Comparison of ENCODE assay signal across 8 mouse cellular contexts in genomic region chr7:27330709-27331540, GRCm38 (mm10). TPM values are rescaled to one million over a fixed set of nuclear protein-coding genes. Genes with fewer than 3 reads are reported as not detected.
DNase-seq lines count a peak whose midpoint lies in the region; ATAC-seq and TF ChIP-seq lines count a peak whose summit lies in the region.

No protein-coding gene starts in this region.

- in situ Hi-C loops in ES-E14 (cut with MboI; ENCODE audit: low sequenced_read_pairs in 2 of 2, unreplicated experiment in 2 of 2): no loop called here

- peaks cover 14 to 24% of the 10 kb centered on the region in 2 experiments; a peak in 3 of 4 replicates for H3K4me1 ChIP-seq in ES-E14 (ENCODE audit: control insufficient read depth in 2 of 2, insufficient read depth in 2 of 2, low read length in 2 of 2, poor library complexity in 1 of 2)
- H3K4me1 ChIP-seq in forebrain, embryonic 12.5 days: peaks cover 55% of the 10 kb centered on the region
- H3K4me1 ChIP-seq in megakaryocyte, embryonic 14.5 days: peaks cover 82% of the 10 kb centered on the region

- peaks cover 97% of the 10 kb centered on the region for H3K27me3 ChIP-seq in forebrain, embryonic 12.5 days
- H3K27me3 ChIP-seq in megakaryocyte, embryonic 14.5 days (replicated peaks): peaks cover 92% of the 10 kb centered on the region

- ATAC-seq in forebrain, embryonic 12.5 days (ENCODE audit: low FRiP score): 0 out of 2 replicates have a peak, but pooled peaks have one; percentile 1

- WGBS in forebrain, embryonic 12.5 days: under 1% methylated on average over 39 of the region's 39 CpGs

- peak; percentile 100 for DNase-seq in ES-E14 (ENCODE audit: low read depth, low spot score)
- DNase-seq in brain, adult 2 months (ENCODE audit: low read depth, low spot score): peak; percentile 81
- DNase-seq in heart, postnatal 4 days: peak; percentile 95
- peak; percentile 62 for DNase-seq in layer of hippocampus, postnatal 36 days
- DNase-seq in right cerebral cortex, postnatal 14 days: peak; percentile 63
- peak; percentile 95 to 96 for DNase-seq in urinary bladder, postnatal 36 days (ENCODE audit: low spot score in 2 of 2)

- no peaks in the 10 kb centered on the region for H3K9me3 ChIP-seq in ES-E14 (ENCODE audit: control insufficient read depth, insufficient read depth, low read depth, low read length)
- H3K9me3 ChIP-seq in forebrain, embryonic 12.5 days: no peaks in the 10 kb centered on the region
- peaks cover 9% of the 10 kb centered on the region; the same call in 1 of the 2 replicates for H3K9me3 ChIP-seq in megakaryocyte, embryonic 14.5 days

- H3K4me3 ChIP-seq in ES-E14 (ENCODE audit: insufficient read depth in 1 of 2, low read depth in 1 of 2, low read length in 2 of 2, poor library complexity in 1 of 2, severe bottlenecking in 1 of 2): peak overlapping the region; percentile 69 to 76
- H3K4me3 ChIP-seq in forebrain, embryonic 12.5 days (replicated peaks): peak overlapping the region; percentile 40
- peak overlapping the region; percentile 91 for H3K4me3 ChIP-seq in megakaryocyte, embryonic 14.5 days (replicated peaks)

- H3K4me2 ChIP-seq in forebrain, embryonic 12.5 days: peak overlapping the region; percentile 58

- peak overlapping the region; percentile 91 for H3K27ac ChIP-seq in ES-E14 (ENCODE audit: insufficient read depth, low read depth, low read length, poor library complexity, severe bottlenecking)
- H3K27ac ChIP-seq in forebrain, embryonic 12.5 days: no peak overlapping the region

- peak overlapping the region; percentile 87 for H3K9ac ChIP-seq in ES-E14 (ENCODE audit: insufficient read depth, low read depth, low read length, poor library complexity, severe bottlenecking)
- H3K9ac ChIP-seq in forebrain, embryonic 12.5 days: peak overlapping the region; percentile 36; the same call in 1 of the 2 replicates

- H3K36me3 ChIP-seq in ES-E14 (ENCODE audit: control insufficient read depth, insufficient read depth, low read length, poor library complexity, severe bottlenecking): peaks cover 8% of the 10 kb centered on the region; the same call in 1 of the 2 replicates
- no peaks in the 10 kb centered on the region for H3K36me3 ChIP-seq in forebrain, embryonic 12.5 days (replicated peaks)
- H3K36me3 ChIP-seq in megakaryocyte, embryonic 14.5 days (replicated peaks; ENCODE audit: low read length): no peaks in the 10 kb centered on the region

TF ChIP-seq in ES-E14, 5 proteins besides CTCF, POLR2A, EP300 and RAD21:
- no peak for TF ChIP-seq ZC3H11A (IDR thresholded peaks at IDR 0.05; ENCODE audit: borderline replicate concordance, low read depth, low read length)
- TF ChIP-seq HCFC1 (IDR thresholded peaks at IDR 0.05; ENCODE audit: borderline replicate concordance, insufficient read depth, low read length): no peak
- TF ChIP-seq MAFK (IDR thresholded peaks at IDR 0.05; ENCODE audit: insufficient read depth, low read depth, low read length): no peak
- TF ChIP-seq CHD2 (IDR thresholded peaks at IDR 0.05; ENCODE audit: low read depth, low read length): 0 out of 2 replicates have a peak, but pooled peaks have one; percentile 4
- 0 out of 2 replicates have a peak, but pooled peaks have one; percentile 3 for TF ChIP-seq ZNF384 (IDR thresholded peaks at IDR 0.05; ENCODE audit: low read depth, low read length)

RNA-seq across cellular contexts. Expression of gene Ltbp4, which starts 6.6 kb away (rescaled TPM):
- 65.8 and 114 TPM in 2 replicates for total RNA-seq in ES-E14 (2012; rRNA removed)
- 12.4 and 16.5 TPM in 2 replicates for polyA plus RNA-seq in forebrain, embryonic 12.5 days (2016; fragmentation: Nextera tagmentation; extraction: Ambion mirVana)
- total RNA-seq in heart, postnatal 4 days (2021): 100 to 1,000 TPM; 238 to 255 TPM
- 10 to 100 TPM; 52.8 to 59.6 TPM for total RNA-seq in layer of hippocampus, postnatal 36 days (2021)
- 0.28 TPM in 1 of 2 replicates, not detected in the other for polyA plus RNA-seq in megakaryocyte, embryonic 14.5 days (2012; ENCODE audit: insufficient read depth, low replicate concordance)

RNA-seq across cellular contexts. Expression of gene Shkbp1, which starts 24.9 kb away (rescaled TPM):
- total RNA-seq in ES-E14 (2012; rRNA removed): 28.8 and 45.5 TPM in 2 replicates
- 77.1 and 81.2 TPM in 2 replicates for polyA plus RNA-seq in forebrain, embryonic 12.5 days (2016; fragmentation: Nextera tagmentation; extraction: Ambion mirVana)
- 10 to 100 TPM; 18.4 to 19.8 TPM for total RNA-seq in heart, postnatal 4 days (2021)
- total RNA-seq in layer of hippocampus, postnatal 36 days (2021): 10 to 100 TPM; 36.2 to 37.3 TPM
- polyA plus RNA-seq in megakaryocyte, embryonic 14.5 days (2012; ENCODE audit: insufficient read depth, low replicate concordance): 214 and 344 TPM in 2 replicates

RNA-seq across cellular contexts. Expression of gene Gm20479, which starts 26.3 kb away (rescaled TPM):
- total RNA-seq in ES-E14 (2012; rRNA removed): 1.4 and 1.5 TPM in 2 replicates
- 1.5 TPM in 1 of 2 replicates, not detected in the other for polyA plus RNA-seq in forebrain, embryonic 12.5 days (2016; fragmentation: Nextera tagmentation; extraction: Ambion mirVana)
- total RNA-seq in heart, postnatal 4 days (2021): 1 to 10 TPM in 1 of 2 experiments, not detected in 1; 3.7 TPM
- not detected for total RNA-seq in layer of hippocampus, postnatal 36 days (2021)
- polyA plus RNA-seq in megakaryocyte, embryonic 14.5 days (2012; ENCODE audit: insufficient read depth, low replicate concordance): 1.4 and 7.6 TPM in 2 replicates

Comparison
In these comparisons a context has a peak if more than half of its experiments do, and no peak if none do; other contexts are left out.
1. H3K4me3 ChIP-seq: peak in every context shown above with its lines; median percentile 91 in megakaryocyte, embryonic 14.5 days; 72 in ES-E14; 40 in forebrain, embryonic 12.5 days.